Mouse (Mus musculus) liver, adult (tissue): ENCODE data around the gene Gprin2.

Source experiments
- GATA4 ChIP-seq: IDR thresholded peaks from 2 replicates; pipeline ENCODE4 v1.6.1; 2014; ENCODE audit warnings: mild to moderate bottlenecking, low read length; ENCODE audit not compliant: insufficient replicate concordance

Gprin2 gene

GRCm38 (mm10) chr14:34201231-34202035 is at the start of gene Gprin2:
Gene Gprin2 (minus strand): TSS chr14:34201653.
- no peak for TF ChIP-seq GATA4

GRCm38 (mm10) chr14:34240676-34241075 is 39.2 kb upstream of the Gprin2 start:
- no peak for TF ChIP-seq GATA4

- TF ChIP-seq GATA4: no peak
Measured at GRCm38 (mm10) chr14:34240263-34240662, 38.8 kb upstream of the Gprin2 start.

- no peak for TF ChIP-seq GATA4
Measured at GRCm38 (mm10) chr14:34234630-34235380, 33.4 kb upstream of the Gprin2 start.

GRCm38 (mm10) chr14:34233846-34234245 is 32.4 kb upstream of the Gprin2 start:
- TF ChIP-seq GATA4: no peak

GRCm38 (mm10) chr14:34232866-34233680 is 31.6 kb upstream of the Gprin2 start:
- no peak for TF ChIP-seq GATA4

- TF ChIP-seq GATA4: no peak
Measured at GRCm38 (mm10) chr14:34232340-34232739, 30.9 kb upstream of the Gprin2 start.

- no peak for TF ChIP-seq GATA4
Measured at GRCm38 (mm10) chr14:34228830-34229506, 27.5 kb upstream of the Gprin2 start.

GRCm38 (mm10) chr14:34227981-34228380 is 26.5 kb upstream of the Gprin2 start:
- no peak for TF ChIP-seq GATA4

- TF ChIP-seq GATA4: no peak
Measured at GRCm38 (mm10) chr14:34226566-34226965, 25.1 kb upstream of the Gprin2 start.

GRCm38 (mm10) chr14:34225986-34226385 is 24.5 kb upstream of the Gprin2 start:
- TF ChIP-seq GATA4: no peak

GRCm38 (mm10) chr14:34223362-34223898 is 22.0 kb upstream of the Gprin2 start:
- TF ChIP-seq GATA4: no peak

- TF ChIP-seq GATA4: no peak
Measured at GRCm38 (mm10) chr14:34221416-34222077, 20.1 kb upstream of the Gprin2 start.

GRCm38 (mm10) chr14:34220426-34220825 is 19.0 kb upstream of the Gprin2 start:
- no peak for TF ChIP-seq GATA4
